Mouse (Mus musculus) stomach, embryonic 14.5 days (tissue): Measurements from ENCODE around the gene Il5. TPM values are rescaled to one million over a fixed set of nuclear protein-coding genes. Genes with fewer than 3 reads are reported as not detected.
"Not testable (repeated sequence)": the region's sequence is repeated elsewhere in the genome, so short reads cannot be mapped to it uniquely, and the experiment has no call there.

Source experiments
- ATAC-seq: fragments of 200-750 bp; cut with Nextera tagmentation; 2 replicates; pipeline ENCODE4 v1.8.0; 2017; ENCODE audit warnings: low read depth, moderate TSS enrichment; ENCODE audit not compliant: insufficient number of reproducible peaks, insufficient read depth, low FRiP score
- H3K27ac ChIP-seq: fragments of 300-500 bp; sonication (generic); 2 replicates; pipeline ENCODE4 v1.5.1; 2014; ENCODE audit warnings: mild to moderate bottlenecking, low read length, moderate library complexity, mixed read lengths
- H3K27me3 ChIP-seq: fragments of 300-500 bp; sonication (generic); 2 replicates; pipeline ENCODE4 v1.6.1; 2014; ENCODE audit warnings: low read length, control low read depth, mixed read lengths; ENCODE audit not compliant: control insufficient read depth, insufficient read depth
- H3K36me3 ChIP-seq: fragments of 300-500 bp; sonication (generic); 2 replicates; pipeline ENCODE4 v1.6.1; 2014; ENCODE audit warnings: mild to moderate bottlenecking, control low read depth, low read length, moderate library complexity, mixed read lengths; ENCODE audit not compliant: control insufficient read depth, insufficient read depth
- H3K4me1 ChIP-seq: fragments of 300-500 bp; sonication (generic); 2 replicates; pipeline ENCODE4 v1.6.1; 2014; ENCODE audit warnings: low read length, control low read depth, mixed read lengths; ENCODE audit not compliant: control insufficient read depth, insufficient read depth
- H3K4me2 ChIP-seq: fragments of 300-500 bp; sonication (generic); replicated peaks from 2 replicates; pipeline ENCODE4 v1.6.1; 2014; ENCODE audit warnings: low read depth, low read length, control low read depth
- H3K4me3 ChIP-seq: fragments of 300-500 bp; sonication (generic); 2 replicates; pipeline ENCODE4 v1.5.1; 2014; ENCODE audit warnings: low read depth, low read length, control low read depth
- H3K9ac ChIP-seq: fragments of 300-500 bp; sonication (generic); replicated peaks from 2 replicates; pipeline ENCODE4 v1.6.1; 2014; ENCODE audit warnings: low read depth, mild to moderate bottlenecking, control low read depth, low read length, moderate library complexity, mixed read lengths
- H3K9me3 ChIP-seq: fragments of 300-500 bp; sonication (generic); 2 replicates; pipeline ENCODE4 v1.6.1; 2016; ENCODE audit warnings: low read depth, low read length, control low read depth; ENCODE audit not compliant: control insufficient read depth
- WGBS: fragments of 180-500 bp; shearing (Covaris S2); extraction: QIAGEN DNeasy Blood & Tissue Kit; methylation state at CpG from one replicate; pipeline ENCODE4 v1.1.7; 2014; 5-methylcytosine and 5-hydroxymethylcytosine counted together
- polyA plus RNA-seq: library from polyadenylated mRNA; unstranded; fragments of >200 nt; fragmentation: Nextera tagmentation; extraction: Ambion mirVana; gene quantifications from 2 replicates; pipeline ENCODE4 v1.2.1, GENCODE M21; 2014

The Il5 gene
- polyA plus RNA-seq, 1 experiment from 2014 or later = not detected

- no peak overlapping the region for H3K27ac ChIP-seq
- no peaks in the 10 kb centered on the region for H3K4me1 ChIP-seq
- H3K4me3 ChIP-seq = no peak overlapping the region
- H3K9me3 ChIP-seq = no peaks in the 10 kb centered on the region
- WGBS = 63% methylated on average over 4 of the region's 4 CpGs
- H3K27me3 ChIP-seq = no peaks in the 10 kb centered on the region
- H3K4me2 ChIP-seq = no peak overlapping the region
- ATAC-seq = no peak
- H3K36me3 ChIP-seq = no peaks in the 10 kb centered on the region
- no peak overlapping the region for H3K9ac ChIP-seq
Measured at GRCm38 (mm10) chr11:53749306-53749705, 28.7 kb downstream of the Il5 start.

- Histone ChIP-seq H3K4me2 (no peak overlapping the region), H3K27me3 (no peaks in the 10 kb centered on the region), H3K4me3 (no peak overlapping the region), H3K9me3 (no peaks in the 10 kb centered on the region), H3K9ac (no peak overlapping the region), H3K4me1 (no peaks in the 10 kb centered on the region), H3K36me3 (no peaks in the 10 kb centered on the region), H3K27ac (no peak overlapping the region)
- no peak for ATAC-seq
- WGBS = 54% methylated on average over 5 of the region's 5 CpGs
Measured at GRCm38 (mm10) chr11:53749716-53750352, 29.2 kb downstream of the Il5 start.

- Histone ChIP-seq H3K9ac (no peak overlapping the region), H3K4me3 (no peak overlapping the region), H3K27ac (no peak overlapping the region), H3K36me3 (no peaks in the 10 kb centered on the region), H3K27me3 (no peaks in the 10 kb centered on the region), H3K4me2 (no peak overlapping the region), H3K9me3 (no peaks in the 10 kb centered on the region), H3K4me1 (peaks cover 18% of the 10 kb centered on the region; the same call in 1 of the 2 replicates)
- WGBS = 78% methylated on average over 12 of the region's 12 CpGs
- ATAC-seq = no peak
Measured at GRCm38 (mm10) chr11:53755011-53755595, 34.5 kb downstream of the Il5 start.

GRCm38 (mm10) chr11:53757612-53758011, 37.0 kb downstream of the Il5 start:
- whole genome bisulfite sequencing = 83% methylated on average over 4 of the region's 4 CpGs
- Histone ChIP-seq H3K9me3 (no peaks in the 10 kb centered on the region), H3K36me3 (no peaks in the 10 kb centered on the region), H3K27me3 (no peaks in the 10 kb centered on the region), H3K4me3 (no peak overlapping the region), H3K27ac (no peak overlapping the region), H3K4me1 (peaks cover 34% of the 10 kb centered on the region; the same call in 1 of the 2 replicates), H3K9ac (no peak overlapping the region), H3K4me2 (no peak overlapping the region)
- no peak for ATAC-seq

GRCm38 (mm10) chr11:53758033-53758432, 37.4 kb downstream of the Il5 start:
- 76% methylated on average over 9 of the region's 9 CpGs for WGBS
- not testable (repeated sequence) for H3K36me3 ChIP-seq, H3K9ac ChIP-seq, H3K4me2 ChIP-seq, H3K27me3 ChIP-seq, H3K4me3 ChIP-seq, H3K9me3 ChIP-seq, ATAC-seq, H3K27ac ChIP-seq
- H3K4me1 ChIP-seq = peaks cover 38% of the 10 kb centered on the region; the same call in 1 of the 2 replicates

GRCm38 (mm10) chr11:53758791-53759351, 38.3 kb downstream of the Il5 start:
- Histone ChIP-seq H3K4me2 (no peak overlapping the region), H3K27me3 (no peaks in the 10 kb centered on the region), H3K9me3 (no peaks in the 10 kb centered on the region), H3K36me3 (no peaks in the 10 kb centered on the region), H3K4me1 (peaks cover 45% of the 10 kb centered on the region; the same call in 1 of the 2 replicates), H3K9ac (no peak overlapping the region), H3K27ac (peak overlapping the region; percentile 3; the same call in 1 of the 2 replicates), H3K4me3 (no peak overlapping the region)
- WGBS = 43% methylated on average over 6 of the region's 6 CpGs
- no peak for ATAC-seq

GRCm38 (mm10) chr11:53759545-53760406, 39.2 kb downstream of the Il5 start:
- no peaks in the 10 kb centered on the region for H3K36me3 ChIP-seq
- H3K27me3 ChIP-seq = no peaks in the 10 kb centered on the region
- no peak overlapping the region for H3K9ac ChIP-seq
- H3K27ac ChIP-seq = peak overlapping the region; percentile 3; the same call in 1 of the 2 replicates
- H3K4me3 ChIP-seq = no peak overlapping the region
- H3K4me2 ChIP-seq = no peak overlapping the region
- no peak for ATAC-seq
- 19% methylated on average over 22 of the region's 22 CpGs for WGBS
- H3K9me3 ChIP-seq = no peaks in the 10 kb centered on the region
- peaks cover 54% of the 10 kb centered on the region; the same call in 1 of the 2 replicates for H3K4me1 ChIP-seq

GRCm38 (mm10) chr11:53761284-53761683, 40.7 kb downstream of the Il5 start:
- WGBS = 77% methylated on average over 5 of the region's 5 CpGs
- Histone ChIP-seq H3K4me1 (peaks cover 54% of the 10 kb centered on the region; the same call in 1 of the 2 replicates), H3K4me3 (no peak overlapping the region), H3K9me3 (no peaks in the 10 kb centered on the region), H3K4me2 (no peak overlapping the region), H3K36me3 (no peaks in the 10 kb centered on the region), H3K27me3 (no peaks in the 10 kb centered on the region), H3K27ac (peak overlapping the region; percentile 95; the same call in 1 of the 2 replicates), H3K9ac (no peak overlapping the region)
- ATAC-seq = no peak
